Mouse (Mus musculus) mesoderm, embryonic 11.5 days (tissue): ENCODE results near the gene Podxl.
"Not testable (repeated sequence)": the region's sequence is repeated elsewhere in the genome, so short reads cannot be mapped to it uniquely, and the experiment has no call there.

Experiments
- DNase-seq: peaks from one replicate; pipeline ENCODE4 v3.0.0-alpha.2; 2012; ENCODE audit warnings: low read depth, low spot score

Gene Podxl

GRCm38 (mm10) chr6:31568070-31568595 lies 4.4 kb upstream of the Podxl start:
- no peak for DNase-seq

GRCm38 (mm10) chr6:31567200-31567599 lies 3.4 kb upstream of the Podxl start:
- no peak for DNase-seq

GRCm38 (mm10) chr6:31564901-31565391 lies 1.2 kb upstream of the Podxl start:
- peak; percentile 41 for DNase-seq

- no peak for DNase-seq
These were observed 376 bp upstream of the Podxl start for GRCm38 (mm10) chr6:31564182-31564531.

- no peak for DNase-seq
These were observed 1.3 kb downstream of the Podxl start for GRCm38 (mm10) chr6:31562371-31563080.

- not testable (repeated sequence) for DNase-seq
These were observed 1.8 kb downstream of the Podxl start for GRCm38 (mm10) chr6:31561948-31562347.

- DNase-seq, result no peak
These were observed 3.4 kb downstream of the Podxl start for GRCm38 (mm10) chr6:31560138-31560959.

- DNase-seq, result no peak
These were observed 7.2 kb downstream of the Podxl start for GRCm38 (mm10) chr6:31556460-31557100.

- no peak for DNase-seq
These were observed 12.8 kb downstream of the Podxl start for GRCm38 (mm10) chr6:31550876-31551532.

- no peak for DNase-seq
These were observed 14.3 kb downstream of the Podxl start for GRCm38 (mm10) chr6:31549361-31550051.

- no peak for DNase-seq
These were observed 19.5 kb downstream of the Podxl start for GRCm38 (mm10) chr6:31544318-31544717.

GRCm38 (mm10) chr6:31540018-31540417 lies 23.8 kb downstream of the Podxl start:
- DNase-seq, result no peak

GRCm38 (mm10) chr6:31538112-31538511 lies 25.7 kb downstream of the Podxl start:
- no peak for DNase-seq

GRCm38 (mm10) chr6:31537193-31537592 lies 26.6 kb downstream of the Podxl start:
- DNase-seq, result no peak

- no peak for DNase-seq
These were observed 29.1 kb downstream of the Podxl start for GRCm38 (mm10) chr6:31534705-31535104.

GRCm38 (mm10) chr6:31531880-31532279 lies 31.9 kb downstream of the Podxl start:
- no peak for DNase-seq

GRCm38 (mm10) chr6:31528339-31528738 lies 35.4 kb downstream of the Podxl start:
- no peak for DNase-seq

- DNase-seq, result peak; percentile 61
These were observed 35.9 kb downstream of the Podxl start for GRCm38 (mm10) chr6:31527897-31528296.

- DNase-seq, result no peak
These were observed 36.9 kb downstream of the Podxl start for GRCm38 (mm10) chr6:31526929-31527328.

GRCm38 (mm10) chr6:31525231-31525900 lies 38.4 kb downstream of the Podxl start:
- DNase-seq, result peak; percentile 79
